Mouse (Mus musculus): Measurements from ENCODE around the gene Fam120b. TPM values are rescaled to one million over a fixed set of nuclear protein-coding genes. Genes with fewer than 3 reads are reported as not detected.

Fam120b gene
- total and polyA plus RNA-seq, 3 experiments: 9.8 to 10.5 TPM; not detected in 1

DNA sequence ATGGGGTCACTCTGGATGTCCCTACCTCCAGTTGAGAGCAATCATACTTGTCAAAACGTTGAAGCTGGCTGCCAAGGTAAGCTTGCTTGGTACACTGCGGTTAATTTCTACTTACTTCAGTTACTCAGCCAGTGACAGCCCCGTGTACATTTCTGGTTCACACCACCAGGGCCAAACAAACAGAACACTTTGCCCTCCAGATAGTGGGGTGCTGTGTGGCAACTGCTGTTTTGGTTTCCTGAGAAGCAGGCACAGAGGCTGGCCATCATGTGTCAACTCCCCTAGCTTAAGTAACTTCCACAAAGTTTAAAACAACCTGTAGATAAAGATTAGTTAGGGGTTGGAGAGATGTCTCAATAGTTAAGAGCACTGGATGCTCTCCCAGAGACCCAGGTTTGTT is 38.7 kb downstream of the Fam120b start:
- H3K27ac ChIP-seq (ENCODE audit: control insufficient read depth, low read depth, low read length): no peak overlapping the region
- H3K4me1 ChIP-seq (ENCODE audit: control insufficient read depth in 1 of 2, insufficient read depth in 2 of 2, low read length in 2 of 2): no peaks in the 10 kb centered on the region

DNA sequence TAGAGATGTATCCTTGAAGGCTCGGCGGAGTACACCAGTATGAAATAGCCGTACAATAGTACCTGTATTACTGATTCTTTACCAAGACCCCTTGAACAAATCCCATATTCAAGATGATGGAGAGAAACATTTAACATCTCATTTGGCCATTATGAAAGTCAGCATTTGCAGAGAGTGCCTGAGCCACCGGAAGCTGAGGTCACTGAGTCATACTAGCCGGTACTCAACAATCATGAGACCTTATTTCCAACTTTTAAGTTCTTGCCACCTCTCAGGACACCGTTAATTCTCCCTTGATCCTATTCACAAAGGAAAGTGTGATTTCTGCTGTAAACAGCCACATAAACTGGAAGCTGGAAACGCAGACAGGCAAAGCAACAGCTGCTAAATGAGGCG is 44.1 kb downstream of the Fam120b start:
- H3K27ac ChIP-seq (ENCODE audit: control insufficient read depth, low read depth, low read length): no peak overlapping the region
- TF ChIP-seq E2F4 (IDR thresholded peaks at IDR 0.05; ENCODE audit: borderline replicate concordance, low read depth, low read length) (no peak), TCF12 (IDR thresholded peaks at IDR 0.05; ENCODE audit: low read depth, low read length) (no peak), TBP (IDR thresholded peaks at IDR 0.05; ENCODE audit: low read depth, low read length) (no peak), EP300 (IDR thresholded peaks at IDR 0.05; ENCODE audit: low read depth in 1 of 2, low read length in 2 of 2) (no peak), UBTF (IDR thresholded peaks at IDR 0.05; ENCODE audit: borderline replicate concordance, insufficient read depth, low read depth, low read length) (no peak), MAX (IDR thresholded peaks at IDR 0.05; ENCODE audit: low read length) (no peak), RCOR1 (IDR thresholded peaks at IDR 0.05; ENCODE audit: low read depth, low read length) (no peak), CHD1 (IDR thresholded peaks at IDR 0.05; ENCODE audit: low read depth, low read length) (no peak), TAL1 (IDR thresholded peaks at IDR 0.05; ENCODE audit: low read length) (no peak), MYB (IDR thresholded peaks at IDR 0.05; ENCODE audit: low read depth, low read length) (no peak), SIN3A (IDR thresholded peaks at IDR 0.05; ENCODE audit: low read length) (no peak), SMC3 (IDR thresholded peaks at IDR 0.05; ENCODE audit: low read depth, low read length) (no peak), ZKSCAN1 (IDR thresholded peaks at IDR 0.05; ENCODE audit: low read depth, low read length) (no peak), ZNF384 (IDR thresholded peaks at IDR 0.05; ENCODE audit: low read depth, low read length) (no peak)

More for the DNA sequence above, 38.7 kb downstream of the Fam120b start:
- Histone ChIP-seq H3K79me2 (ENCODE audit: control insufficient read depth, insufficient read depth, low read length, poor library complexity) (no peaks in the 10 kb centered on the region), H3K9ac (ENCODE audit: control insufficient read depth, low read depth, low read length, poor library complexity, severe bottlenecking) (no peak overlapping the region), H3K4me3 (ENCODE audit: control insufficient read depth in 1 of 2, insufficient read depth in 1 of 2, low read depth in 2 of 2, low read length in 2 of 2) (no peak overlapping the region), H3K9me3 (replicated peaks; ENCODE audit: insufficient read depth, low read length) (no peaks in the 10 kb centered on the region), H3K27me3 (ENCODE audit: control insufficient read depth in 1 of 2, insufficient read depth in 2 of 2, low read length in 2 of 2) (no peaks in the 10 kb centered on the region), H3K36me3 (ENCODE audit: control insufficient read depth in 1 of 2, insufficient read depth in 2 of 2, low read length in 2 of 2) (no peaks in the 10 kb centered on the region)
- no peak for DNase-seq (ENCODE audit: low read depth, low spot score)
- TF ChIP-seq TAL1 (IDR thresholded peaks at IDR 0.05; ENCODE audit: low read length) (no peak), TCF12 (IDR thresholded peaks at IDR 0.05; ENCODE audit: low read depth, low read length) (no peak), EP300 (IDR thresholded peaks at IDR 0.05; ENCODE audit: low read depth in 1 of 2, low read length in 2 of 2) (no peak), HCFC1 (IDR thresholded peaks at IDR 0.05; ENCODE audit: low read depth, low read length) (no peak), MYB (IDR thresholded peaks at IDR 0.05; ENCODE audit: low read depth, low read length) (no peak), CHD1 (IDR thresholded peaks at IDR 0.05; ENCODE audit: low read depth, low read length) (no peak), MEF2A (IDR thresholded peaks at IDR 0.05; ENCODE audit: extremely low read depth, insufficient replicate concordance, low read depth, low read length, poor library complexity, severe bottlenecking) (no peak), RCOR1 (IDR thresholded peaks at IDR 0.05; ENCODE audit: low read depth, low read length) (no peak), CTCF (IDR thresholded peaks at IDR 0.05 in 2 of 3, conservative IDR thresholded peaks at IDR 0.05 in 1 of 3; ENCODE audit: control insufficient read depth in 1 of 3, insufficient read depth in 1 of 3, low read depth in 2 of 3, low read length in 3 of 3, poor library complexity in 1 of 3, severe bottlenecking in 1 of 3) (no peak)

More for the DNA sequence above, 44.1 kb downstream of the Fam120b start:
- DNase-seq (ENCODE audit: low read depth, low spot score): no peak
- Histone ChIP-seq H3K9me3 (replicated peaks; ENCODE audit: insufficient read depth, low read length) (no peaks in the 10 kb centered on the region), H3K9ac (ENCODE audit: control insufficient read depth, low read depth, low read length, poor library complexity, severe bottlenecking) (no peak overlapping the region), H3K4me1 (ENCODE audit: control insufficient read depth in 1 of 2, insufficient read depth in 2 of 2, low read length in 2 of 2) (no peaks in the 10 kb centered on the region), H3K79me2 (ENCODE audit: control insufficient read depth, insufficient read depth, low read length, poor library complexity) (no peaks in the 10 kb centered on the region), H3K4me3 (ENCODE audit: control insufficient read depth in 1 of 2, insufficient read depth in 1 of 2, low read depth in 2 of 2, low read length in 2 of 2) (no peak overlapping the region), H3K36me3 (ENCODE audit: control insufficient read depth in 1 of 2, insufficient read depth in 2 of 2, low read length in 2 of 2) (no peaks in the 10 kb centered on the region), H3K27me3 (ENCODE audit: control insufficient read depth in 1 of 2, insufficient read depth in 2 of 2, low read length in 2 of 2) (no peaks in the 10 kb centered on the region; a peak in 1 of 4 replicates)

All from MEL (cell line).